Mouse (Mus musculus) thymus, postnatal 0 days (tissue): ENCODE measurements around the gene Tent4a. TPM values are rescaled to one million over a fixed set of nuclear protein-coding genes. Genes with fewer than 3 reads are reported as not detected.
"Not testable (repeated sequence)": the region's sequence is repeated elsewhere in the genome, so short reads cannot be mapped to it uniquely, and the experiment has no call there.

Experiments used
- DNase-seq: peaks from one replicate; pipeline ENCODE4 v3.0.0-alpha.2; 2015; ENCODE audit warnings: low spot score
- polyA plus RNA-seq: library from polyadenylated mRNA; unstranded; fragments of >200 nt; fragmentation: Nextera tagmentation; extraction: Ambion mirVana; gene quantifications from 2 replicates; pipeline ENCODE4 v1.2.1, GENCODE M21; 2015

Gene Tent4a
- polyA plus RNA-seq, result 3.7 and 5.4 TPM in 2 replicates

- DNase-seq, result no peak
Measured at GRCm38 (mm10) chr13:69534334-69534653, at the start of gene Tent4a. Gene Tent4a, minus strand, starts transcription at chr13:69534617.

GRCm38 (mm10) chr13:69583591-69583990 is 49.2 kb upstream of the Tent4a start:
- no peak for DNase-seq

- no peak for DNase-seq
Measured at GRCm38 (mm10) chr13:69582411-69582810, 48.0 kb upstream of the Tent4a start.

DNA sequence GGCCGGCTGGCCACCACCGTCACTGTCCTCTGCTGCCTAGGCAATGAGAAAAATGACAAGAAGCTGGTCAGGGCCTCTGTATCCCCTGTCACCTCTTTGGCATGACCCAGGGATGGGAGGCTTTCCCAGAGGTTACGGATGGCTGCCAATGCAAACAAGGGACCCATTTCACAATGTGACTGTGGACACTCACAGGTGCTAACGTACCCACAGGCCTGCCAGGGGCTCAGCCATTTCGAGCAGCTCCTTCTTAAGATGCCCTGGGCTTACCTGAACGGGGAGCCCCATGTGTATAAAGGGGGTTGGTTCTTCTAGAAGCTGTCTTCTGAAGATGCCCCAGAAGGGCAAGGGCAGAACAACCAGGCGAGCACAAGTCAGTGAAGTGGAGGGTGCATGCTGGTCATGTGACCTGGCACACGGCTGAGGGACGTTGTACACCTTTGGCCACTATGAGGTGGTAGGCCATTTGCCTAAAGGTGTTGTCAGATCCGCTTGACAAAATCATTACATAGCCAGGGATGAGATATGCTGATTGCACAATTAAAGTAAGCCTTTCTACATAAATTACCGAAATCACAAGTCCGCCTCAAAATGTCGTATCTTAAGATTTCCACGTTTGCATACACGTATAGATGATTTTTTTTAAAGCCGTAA is 42.9 kb upstream of the Tent4a start:
- DNase-seq, result no peak

GRCm38 (mm10) chr13:69576676-69577075 is 42.3 kb upstream of the Tent4a start:
- no peak for DNase-seq

DNA sequence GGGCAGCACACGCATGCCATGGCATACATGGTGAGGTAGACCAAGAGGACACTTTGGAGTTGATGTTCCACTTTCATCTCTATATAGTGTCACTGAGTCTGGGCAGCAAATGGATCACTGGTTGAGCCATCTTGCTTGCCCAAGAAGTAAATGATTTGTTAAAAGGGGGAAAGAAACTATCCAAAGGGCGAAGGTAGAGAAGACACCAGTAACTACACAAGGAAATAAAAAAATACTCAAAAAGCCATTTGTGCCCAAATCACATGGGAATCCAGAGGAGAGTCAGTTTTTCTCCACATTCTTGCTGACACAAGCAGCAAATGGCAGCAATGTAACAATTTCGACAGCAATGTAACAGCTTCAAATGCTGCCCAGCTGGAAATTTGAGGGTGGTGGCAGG is 38.2 kb upstream of the Tent4a start:
- DNase-seq, result no peak

- DNase-seq, result no peak
Measured at GRCm38 (mm10) chr13:69569201-69569600, 34.8 kb upstream of the Tent4a start.

GRCm38 (mm10) chr13:69565401-69565800 is 31.0 kb upstream of the Tent4a start:
- DNase-seq, result not testable (repeated sequence)

- no peak for DNase-seq
Measured at GRCm38 (mm10) chr13:69564573-69564972, 30.2 kb upstream of the Tent4a start.

- no peak for DNase-seq
Measured at GRCm38 (mm10) chr13:69563905-69564304, 29.5 kb upstream of the Tent4a start.

DNA sequence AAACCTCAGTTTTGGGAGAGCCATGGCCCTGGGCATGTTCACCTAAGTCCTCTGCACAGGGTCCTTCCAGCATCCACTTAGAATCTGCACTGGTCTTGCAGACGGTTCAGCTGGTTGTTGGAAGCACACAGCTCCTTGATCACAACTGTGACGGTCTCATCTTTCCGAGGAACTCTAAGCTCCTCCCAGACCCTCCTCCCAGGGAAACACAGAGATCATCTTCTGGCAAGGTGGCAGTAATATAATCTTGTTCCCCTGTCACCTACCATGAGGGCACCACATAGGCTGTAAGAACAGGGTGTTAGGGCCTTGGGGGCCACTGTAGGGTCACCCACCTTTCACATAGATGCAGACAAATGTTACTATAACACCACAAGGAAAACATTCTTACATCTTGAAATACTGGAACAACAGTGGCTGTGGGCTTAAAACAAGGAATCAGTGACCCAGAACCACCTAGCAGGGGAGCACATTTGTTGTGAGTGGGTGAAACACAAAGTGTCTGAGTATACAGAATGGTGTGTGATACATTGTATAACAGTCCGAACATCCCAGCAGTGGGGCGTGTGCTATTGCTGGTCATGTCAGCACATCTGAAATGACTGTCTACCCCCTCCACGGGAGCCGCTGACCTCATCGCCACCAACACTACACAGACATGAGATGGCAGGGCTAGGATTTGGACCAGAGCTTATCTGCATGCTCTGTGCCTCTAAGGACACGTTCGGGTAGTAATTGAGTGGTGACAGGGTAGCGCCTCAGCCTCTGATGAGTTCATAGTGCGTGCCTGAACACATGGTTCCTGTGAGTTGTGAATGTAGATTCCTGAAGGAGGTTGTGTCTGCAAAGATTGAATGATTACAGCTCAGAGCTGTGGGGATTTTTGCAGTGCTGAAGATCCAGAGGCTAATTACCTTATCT is 28.5 kb upstream of the Tent4a start:
- no peak for DNase-seq

DNA sequence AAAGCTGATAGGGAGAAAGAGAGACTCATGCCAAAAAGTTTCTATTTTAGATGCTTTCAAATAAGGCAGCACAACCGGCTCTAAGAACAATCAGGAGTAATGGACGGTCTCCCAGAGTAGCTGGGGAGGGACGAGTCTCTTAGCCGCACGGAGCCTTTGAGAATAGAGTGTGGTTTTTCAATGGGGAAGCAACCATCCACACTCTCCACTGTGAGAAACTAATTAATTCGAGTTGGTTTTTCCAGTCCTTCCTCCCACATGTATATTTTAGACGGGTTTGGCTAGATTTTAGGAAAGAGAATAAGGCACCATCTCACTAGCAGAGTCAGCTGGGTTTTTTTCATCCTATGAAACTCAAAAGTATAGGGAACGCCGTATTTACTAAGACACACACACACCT is 27.6 kb upstream of the Tent4a start:
- no peak for DNase-seq

GRCm38 (mm10) chr13:69559291-69559961 is 25.0 kb upstream of the Tent4a start:
- no peak for DNase-seq

GRCm38 (mm10) chr13:69558098-69558660 is 23.8 kb upstream of the Tent4a start:
- DNase-seq, result no peak

GRCm38 (mm10) chr13:69556728-69557127 is 22.3 kb upstream of the Tent4a start:
- DNase-seq, result no peak

GRCm38 (mm10) chr13:69555957-69556482 is 21.6 kb upstream of the Tent4a start:
- no peak for DNase-seq

GRCm38 (mm10) chr13:69555045-69555444 is 20.6 kb upstream of the Tent4a start:
- DNase-seq, result no peak

DNA sequence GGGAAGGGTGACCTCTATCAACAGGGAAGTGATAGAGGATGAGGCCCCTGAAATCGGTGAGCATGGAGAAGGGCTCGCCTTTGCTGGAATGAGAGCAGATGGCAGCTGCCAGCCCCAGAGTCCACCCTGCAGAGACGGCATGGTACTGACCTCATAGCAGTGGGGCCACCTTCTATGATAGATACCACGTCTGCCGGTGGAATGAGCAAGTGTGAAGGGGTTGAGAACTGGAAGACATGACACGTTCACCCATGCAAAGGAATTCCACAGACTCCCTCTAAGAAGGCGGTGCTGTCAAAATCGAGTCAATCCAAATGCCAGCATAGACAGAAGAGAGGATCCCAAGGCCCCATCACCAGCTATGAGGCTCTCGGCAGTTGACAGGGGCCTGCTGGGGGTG is 19.8 kb upstream of the Tent4a start:
- no peak for DNase-seq

DNA sequence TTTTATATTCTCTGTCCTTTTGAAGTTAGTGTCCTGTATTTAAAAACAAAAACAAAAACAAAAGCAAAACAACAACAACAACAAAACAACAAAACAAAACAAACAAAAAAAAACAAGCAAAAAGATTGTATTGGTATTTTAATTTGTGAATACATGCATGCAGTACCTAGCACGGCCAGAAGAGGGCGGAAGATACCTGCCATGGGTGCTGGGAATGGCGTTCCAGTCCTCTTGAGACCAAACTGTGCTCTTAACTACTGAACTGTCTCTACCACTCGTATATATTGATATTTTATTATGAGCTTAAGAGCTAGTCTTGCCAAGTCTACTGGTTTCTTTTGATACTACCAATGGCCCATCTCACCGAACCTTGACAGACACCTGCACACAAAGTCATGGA is 18.6 kb upstream of the Tent4a start:
- DNase-seq, result peak; percentile 51

GRCm38 (mm10) chr13:69550831-69551230 is 16.4 kb upstream of the Tent4a start:
- no peak for DNase-seq

GRCm38 (mm10) chr13:69549980-69550379 is 15.6 kb upstream of the Tent4a start:
- no peak for DNase-seq
